Mouse (Mus musculus) megakaryocyte progenitor cell, adult 5-6 weeks (primary cell): ENCODE data around the gene Ndrg3. TPM values are rescaled to one million over a fixed set of nuclear protein-coding genes. Genes with fewer than 3 reads are reported as not detected.

Experiments
- ATAC-seq: replicated peaks from 2 replicates; pipeline ENCODE4 v1.8.0; 2016; ENCODE audit warnings: mild to moderate bottlenecking, moderate TSS enrichment, inconsistent platforms; ENCODE audit not compliant: poor library complexity
- total RNA-seq, 2 experiments: library from RNA; stranded (forward) in 1 of 2; stranded (reverse) in 1 of 2; fragments of 157-497, 149-512 nt in 1 of 2; fragments of 200-1000 nt in 1 of 2; gene quantifications; 2 replicates each; pipeline versions ENCODE4 v1.2.3 to v1.2.4; 2015 to 2017

Ndrg3 gene
- total RNA-seq, 2 experiments from 2014 or later, result 24.2 to 27.1 TPM

DNA sequence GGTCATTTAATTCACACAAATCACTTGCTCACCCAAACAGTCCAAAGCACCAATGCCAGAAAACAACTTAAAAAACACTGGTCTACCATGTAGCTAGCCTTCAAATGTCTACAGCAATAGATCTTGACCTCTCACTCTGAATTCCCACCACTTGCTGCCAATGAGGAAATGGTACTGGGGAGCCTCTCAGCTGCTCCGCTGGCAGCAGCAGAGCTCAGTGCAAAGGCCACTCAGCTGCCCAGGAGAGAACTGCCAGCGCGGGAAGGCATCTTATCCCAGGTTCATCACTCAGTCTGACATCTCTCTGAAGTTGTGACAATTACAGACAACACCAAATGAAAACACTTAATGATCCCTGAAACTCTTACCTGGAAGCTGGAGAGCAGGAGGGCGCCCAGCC lies 10.5 kb upstream of the Ndrg3 start:
- ATAC-seq, result no peak

DNA sequence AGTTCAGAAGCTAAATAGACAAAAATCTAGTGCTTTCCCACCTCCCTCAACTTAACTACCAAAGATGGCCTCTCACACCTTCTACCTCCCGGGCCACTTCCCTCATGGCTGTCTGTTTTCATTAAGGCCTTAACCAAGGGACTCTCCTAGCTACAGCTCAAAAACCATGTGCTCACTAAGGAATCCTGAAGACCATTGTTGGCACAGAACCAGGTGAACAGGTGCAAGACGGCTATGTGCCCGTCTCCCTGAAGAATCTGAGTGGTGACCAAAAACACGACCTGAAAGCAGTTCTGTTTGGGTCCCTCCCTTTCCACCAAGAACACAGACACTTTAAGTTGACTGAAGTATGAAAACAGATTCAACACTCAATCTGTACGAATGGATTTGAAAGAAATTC lies 6.4 kb upstream of the Ndrg3 start:
- ATAC-seq, result no peak

DNA sequence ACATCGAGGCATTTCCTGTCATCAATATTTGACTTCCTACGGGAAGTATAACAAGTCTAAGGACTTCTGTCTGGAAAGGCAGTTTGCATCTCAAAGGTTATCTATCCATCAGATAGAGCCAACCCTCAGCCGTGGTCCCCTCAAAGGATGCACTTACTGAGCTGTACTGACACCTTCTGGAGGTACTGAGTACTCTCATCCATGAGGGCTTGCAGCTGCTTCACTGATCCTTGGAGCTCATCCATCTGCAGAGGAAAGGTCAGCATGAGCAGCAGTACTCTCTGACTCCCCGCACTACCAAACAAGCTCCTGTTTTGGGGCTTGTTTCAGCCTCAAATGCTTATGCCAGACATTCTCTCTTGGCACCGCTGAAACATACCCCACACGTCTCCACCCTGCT lies 4.7 kb upstream of the Ndrg3 start:
- peak; percentile 58 for ATAC-seq

DNA sequence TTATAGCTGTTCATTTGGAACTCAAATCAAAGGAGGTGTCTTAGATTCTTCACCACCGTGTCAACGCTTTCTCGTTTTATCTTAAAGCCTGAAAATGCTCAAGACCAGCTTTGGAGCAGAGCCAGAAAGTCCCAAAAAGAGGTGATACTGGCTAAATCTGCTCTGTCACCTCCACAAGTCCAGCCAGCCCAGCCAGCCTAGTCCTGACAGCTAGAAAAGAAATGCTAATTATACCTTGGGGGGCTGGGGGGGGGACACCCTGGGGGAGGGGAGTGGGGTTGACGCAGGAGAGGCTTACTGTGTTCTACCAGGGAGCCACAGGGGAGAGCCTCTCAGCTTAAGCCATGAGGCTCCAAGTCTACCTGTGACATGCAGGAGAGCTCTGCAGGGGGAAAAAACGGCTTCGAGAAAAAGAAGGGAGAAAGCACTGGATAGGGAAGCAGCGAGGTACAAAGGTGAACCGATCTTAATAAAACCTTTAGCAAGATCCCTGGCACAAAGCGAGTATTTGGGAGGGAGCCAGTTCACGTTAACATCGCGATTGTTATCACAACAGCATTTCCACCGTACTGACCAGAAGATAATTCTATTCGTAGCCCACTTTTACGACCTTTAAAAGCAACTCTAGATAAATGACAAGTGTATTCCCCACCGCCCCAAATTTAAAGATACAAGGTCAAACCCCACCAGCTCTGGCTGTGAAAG lies 977 bp downstream of the Ndrg3 start:
- ATAC-seq, result no peak

DNA sequence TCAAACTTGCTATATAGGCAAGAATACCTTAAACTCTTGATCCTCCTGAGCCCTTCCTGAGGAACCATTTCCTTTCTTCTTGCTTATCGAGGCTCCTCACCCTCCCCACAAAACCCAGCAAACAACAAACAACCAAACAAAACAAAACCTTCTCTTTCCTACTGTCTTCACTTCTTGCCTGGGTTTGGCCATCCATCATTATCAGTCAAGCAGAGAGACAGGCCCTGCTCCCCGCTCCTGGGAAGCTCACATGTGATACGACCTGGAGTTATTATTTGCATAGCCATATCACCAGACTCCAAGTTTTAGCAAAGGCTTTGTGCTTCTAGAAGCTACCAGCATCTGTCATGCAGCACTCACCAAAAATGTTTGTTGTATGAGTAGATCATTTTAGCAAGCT lies 4.5 kb downstream of the Ndrg3 start:
- ATAC-seq, result no peak

DNA sequence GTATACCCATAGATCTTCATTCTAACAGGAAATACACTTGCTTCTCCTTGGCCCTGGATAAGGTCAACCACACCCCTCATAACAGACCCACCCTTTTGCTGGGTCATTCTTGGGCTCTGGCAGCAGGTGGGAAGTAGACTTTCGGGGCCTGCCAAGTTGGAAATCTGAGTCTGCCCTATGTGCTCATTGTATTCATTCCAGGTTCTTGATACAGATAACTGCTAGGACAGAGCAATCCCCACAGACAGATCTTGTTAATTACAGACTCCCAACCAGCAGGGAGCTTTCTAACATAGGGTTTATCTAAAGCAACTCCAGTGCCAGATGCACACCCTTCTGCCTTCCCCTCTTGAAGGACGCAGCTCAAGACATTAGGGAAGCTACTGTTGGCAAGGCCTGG lies 9.0 kb downstream of the Ndrg3 start:
- ATAC-seq, result peak; percentile 97

DNA sequence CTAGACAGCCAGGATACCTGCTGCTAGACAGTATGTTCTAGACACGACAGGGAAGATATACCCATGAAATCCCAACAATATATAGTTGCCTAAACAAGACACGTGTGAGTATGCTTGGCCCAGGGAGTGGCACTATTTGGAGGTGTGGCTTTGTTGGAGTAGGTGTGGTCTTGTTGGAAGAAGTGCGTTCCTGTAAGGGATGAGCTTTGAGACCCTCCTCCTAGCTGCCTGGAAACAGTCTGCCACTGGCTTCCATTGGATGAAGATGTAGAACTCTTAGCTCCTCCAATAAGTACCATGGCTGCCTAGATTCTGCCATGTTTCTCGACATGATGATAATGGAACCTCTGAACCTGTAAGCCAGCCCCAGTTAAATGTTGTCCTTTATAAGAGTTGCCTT lies 10.6 kb downstream of the Ndrg3 start:
- no peak for ATAC-seq

DNA sequence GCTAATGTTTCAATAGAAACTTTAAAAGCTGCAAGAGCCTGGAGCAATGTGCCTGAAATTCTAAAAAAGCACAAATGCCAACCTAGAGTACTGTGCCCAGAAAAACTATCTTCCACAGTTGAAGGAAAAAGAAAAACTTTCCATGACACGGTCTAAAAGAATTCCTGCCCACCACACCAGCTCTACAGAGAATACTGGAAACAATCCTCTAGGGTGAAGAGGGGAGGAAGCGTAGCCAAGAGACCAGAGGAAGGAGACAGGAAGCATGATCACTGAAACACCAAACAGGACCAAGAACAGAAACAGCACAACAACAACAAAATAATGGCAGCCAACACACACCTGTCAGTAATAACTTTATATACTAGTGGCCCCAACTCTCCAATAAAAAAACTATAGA lies 11.8 kb downstream of the Ndrg3 start:
- no peak for ATAC-seq

DNA sequence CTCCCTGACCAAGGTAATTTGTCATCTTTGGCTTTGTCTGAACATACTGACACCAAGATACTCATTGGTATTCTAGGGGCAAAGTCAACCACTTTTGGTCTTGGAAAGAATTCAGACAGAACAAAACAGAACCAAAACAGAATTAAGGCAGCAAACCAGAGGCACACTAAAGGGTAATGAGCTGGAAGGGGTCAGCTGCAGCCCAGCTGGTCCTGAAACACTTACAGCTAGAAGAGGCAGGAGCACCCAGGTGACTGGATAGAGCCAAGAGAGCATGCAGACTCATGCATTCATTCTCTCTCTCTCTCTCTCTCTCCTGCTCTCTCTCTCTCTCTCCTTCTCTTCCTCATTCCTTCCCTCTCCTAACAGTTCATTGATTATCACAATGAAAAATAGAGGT lies 15.1 kb downstream of the Ndrg3 start:
- ATAC-seq, result no peak

DNA sequence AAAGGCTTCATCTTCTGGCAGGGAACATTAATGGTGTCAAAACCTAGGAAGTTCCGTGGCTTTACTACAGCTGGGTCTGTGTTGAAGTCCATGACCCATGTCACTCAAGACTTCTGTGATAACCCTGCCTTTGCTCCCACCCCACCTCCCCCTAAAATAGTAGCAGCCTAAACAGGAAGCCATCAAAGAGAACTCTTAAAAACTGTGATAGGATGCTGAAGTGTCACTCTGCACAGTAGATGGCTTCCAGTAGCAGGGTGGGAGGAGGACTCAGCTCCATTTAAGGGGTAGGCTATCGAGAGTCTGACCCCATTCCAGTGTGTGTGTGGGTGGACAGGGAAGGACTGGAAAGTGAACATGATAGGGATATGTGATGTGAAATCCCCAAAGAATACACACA lies 16.9 kb downstream of the Ndrg3 start:
- ATAC-seq, result no peak

DNA sequence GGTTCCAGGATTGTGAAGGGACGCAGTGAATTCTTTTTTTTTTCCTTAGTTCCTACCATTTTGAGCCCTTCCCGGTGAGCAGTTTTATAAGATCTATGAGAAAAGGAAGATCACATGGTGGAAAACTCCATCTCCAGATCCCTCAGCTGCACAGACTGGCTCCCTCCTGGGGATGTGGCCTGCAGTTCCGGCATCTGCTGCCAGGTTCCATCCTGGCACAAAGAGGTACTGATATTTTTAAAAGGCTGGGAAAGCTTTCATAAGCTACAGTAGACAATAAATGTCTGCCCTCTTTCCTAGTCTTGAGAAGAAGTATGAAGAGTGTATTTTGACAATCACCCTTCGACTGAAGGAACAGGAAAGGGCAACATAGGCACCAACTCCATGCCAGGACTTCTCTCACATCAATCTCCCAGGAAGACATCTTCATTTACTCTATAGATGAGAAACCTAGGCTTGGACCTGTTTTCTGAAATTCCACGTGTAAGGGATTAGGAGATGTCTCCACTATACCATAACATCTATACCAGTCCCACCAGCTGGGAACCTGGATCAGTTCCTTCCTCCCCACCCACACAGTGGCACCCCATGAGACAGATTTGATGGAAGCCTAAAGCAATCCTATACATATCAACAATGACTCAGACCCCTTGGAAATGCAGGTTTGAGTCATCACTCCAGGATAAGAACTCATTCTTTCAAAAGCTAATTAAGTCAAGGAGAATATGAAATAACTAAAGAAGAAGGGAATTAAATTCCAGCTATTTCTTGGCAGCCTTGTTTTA lies 18.3 kb downstream of the Ndrg3 start:
- ATAC-seq, result no peak

DNA sequence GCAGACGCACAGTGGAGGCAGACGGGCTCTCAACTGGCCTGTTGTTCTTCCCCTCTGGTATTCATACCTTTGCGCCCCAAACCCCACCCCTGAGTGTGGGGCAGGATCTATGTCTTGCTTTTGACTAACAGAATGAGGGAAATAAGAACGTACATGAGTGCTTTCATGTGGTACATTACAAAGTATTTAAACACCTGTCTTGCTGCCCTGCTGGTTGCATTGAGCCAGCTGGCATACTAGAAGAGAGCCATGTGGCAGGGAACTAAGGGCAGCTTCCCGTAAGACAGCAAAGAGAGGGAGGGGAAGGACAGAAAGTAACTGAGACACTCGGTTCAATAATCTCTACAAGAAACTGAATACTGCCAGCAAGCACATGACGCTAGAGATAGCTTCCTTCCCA lies 21.6 kb downstream of the Ndrg3 start:
- ATAC-seq, result no peak

DNA sequence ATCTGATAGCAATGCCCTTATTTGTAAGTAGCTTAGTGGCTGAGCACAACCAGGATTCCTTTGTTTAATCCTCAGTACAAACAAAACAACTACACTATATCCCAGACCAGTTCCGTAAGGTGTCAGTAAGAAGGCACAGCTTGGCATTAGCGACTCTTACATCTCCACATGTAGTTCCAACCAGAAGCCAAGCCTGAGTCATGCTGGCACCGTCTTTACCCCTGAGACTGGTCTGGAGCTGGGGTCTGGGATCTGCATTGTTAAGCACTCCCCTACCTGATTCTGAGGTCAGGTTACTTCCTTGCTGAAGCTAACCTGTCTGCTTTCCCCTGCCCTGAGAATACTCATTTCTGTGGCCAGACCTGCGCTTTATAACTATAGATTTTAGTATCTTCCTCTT lies 23.4 kb downstream of the Ndrg3 start:
- ATAC-seq, result no peak

DNA sequence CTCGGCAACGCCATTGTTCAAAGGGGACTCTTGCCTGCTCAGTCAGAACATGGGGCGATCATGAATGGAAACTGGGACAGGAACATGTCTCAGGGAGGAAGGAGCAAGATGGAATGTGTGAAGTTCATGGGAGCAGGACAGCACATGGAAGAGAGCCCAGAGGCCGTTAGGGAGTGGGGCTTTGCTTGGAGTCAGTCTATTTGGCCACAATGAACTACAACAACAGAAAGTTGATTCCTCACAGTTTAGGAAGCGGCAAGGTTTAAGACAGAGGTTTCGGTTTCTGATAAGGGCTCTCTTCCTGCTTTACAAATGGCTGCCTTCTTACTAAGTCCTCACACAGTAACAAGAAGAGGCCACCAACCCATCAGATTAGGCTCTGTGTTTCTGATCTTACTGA lies 24.5 kb downstream of the Ndrg3 start:
- ATAC-seq, result 0 out of 2 replicates have a peak, but pooled peaks have one; percentile 31

DNA sequence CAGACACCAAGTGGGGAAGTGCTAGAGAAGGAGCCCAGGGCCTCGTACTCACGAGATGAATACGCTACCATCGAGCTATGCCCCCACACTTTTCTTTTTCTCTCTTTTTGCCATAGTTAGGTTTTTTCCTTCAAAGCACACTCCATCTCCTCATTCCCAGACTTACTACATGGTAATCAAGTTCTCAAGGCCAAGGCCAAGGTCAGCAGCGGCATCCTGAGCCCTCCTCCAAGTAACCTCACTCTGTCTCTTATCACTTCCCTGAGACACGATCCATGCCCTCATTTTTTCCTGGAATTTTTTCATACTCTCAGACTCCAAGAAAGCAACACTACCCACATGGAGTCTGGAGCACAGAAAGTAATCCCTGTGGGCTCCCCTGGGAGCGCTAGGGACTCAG lies 28.0 kb downstream of the Ndrg3 start:
- no peak for ATAC-seq

DNA sequence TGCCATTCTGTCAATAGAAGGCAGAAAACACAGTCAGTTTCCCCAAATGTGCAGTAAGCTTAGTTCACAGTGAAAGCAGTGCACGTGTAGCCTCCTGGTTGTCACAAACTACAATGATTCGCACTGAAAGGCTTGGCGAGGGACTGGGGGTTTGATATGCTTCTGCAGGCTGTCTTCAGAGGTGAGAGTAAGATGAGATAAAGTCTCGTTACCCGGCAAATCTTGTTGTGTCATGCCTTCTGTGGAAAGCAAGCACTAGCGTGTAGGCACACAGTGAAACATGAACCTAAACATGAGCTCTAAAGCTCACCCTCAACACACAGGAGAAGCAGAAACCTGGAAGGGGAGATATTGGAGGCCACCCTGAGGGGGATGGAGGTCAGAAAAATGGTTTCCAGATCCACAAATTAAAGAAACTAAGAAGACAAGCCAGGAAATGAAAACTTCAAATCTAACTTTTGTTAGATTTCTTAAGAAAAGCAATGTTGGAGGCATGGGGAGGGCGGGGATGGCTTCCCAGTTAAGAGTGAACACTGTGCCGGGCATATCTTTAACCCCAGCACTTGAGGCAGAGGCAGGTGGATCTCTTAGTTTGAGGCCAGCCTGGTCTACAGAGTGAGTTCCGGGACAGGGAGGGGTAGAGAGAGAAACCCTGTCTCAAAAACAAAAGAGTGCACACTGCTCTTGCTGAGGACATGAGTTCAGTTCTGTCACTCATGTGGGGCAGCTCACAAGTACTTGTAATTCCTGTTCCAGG lies 33.2 kb downstream of the Ndrg3 start:
- peak; percentile 62 for ATAC-seq

DNA sequence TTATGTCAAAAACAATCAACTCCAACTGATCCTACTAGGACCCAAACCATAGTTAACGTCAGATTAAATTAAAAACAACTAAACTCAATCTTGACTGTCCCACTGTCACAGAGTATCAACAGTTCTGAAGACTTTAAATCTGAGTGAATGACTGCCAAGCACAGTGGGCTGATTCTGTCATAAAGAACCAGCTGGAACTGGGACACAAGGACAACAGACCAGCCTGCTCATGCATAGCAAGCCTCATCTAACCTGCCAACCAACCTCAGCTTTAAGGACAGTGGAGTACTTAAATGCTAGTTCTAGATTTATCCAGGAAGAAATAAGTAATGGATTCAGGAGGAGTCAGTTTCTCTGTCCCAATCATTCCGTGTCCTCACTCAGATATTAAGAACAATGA lies 34.8 kb downstream of the Ndrg3 start:
- ATAC-seq, result no peak

DNA sequence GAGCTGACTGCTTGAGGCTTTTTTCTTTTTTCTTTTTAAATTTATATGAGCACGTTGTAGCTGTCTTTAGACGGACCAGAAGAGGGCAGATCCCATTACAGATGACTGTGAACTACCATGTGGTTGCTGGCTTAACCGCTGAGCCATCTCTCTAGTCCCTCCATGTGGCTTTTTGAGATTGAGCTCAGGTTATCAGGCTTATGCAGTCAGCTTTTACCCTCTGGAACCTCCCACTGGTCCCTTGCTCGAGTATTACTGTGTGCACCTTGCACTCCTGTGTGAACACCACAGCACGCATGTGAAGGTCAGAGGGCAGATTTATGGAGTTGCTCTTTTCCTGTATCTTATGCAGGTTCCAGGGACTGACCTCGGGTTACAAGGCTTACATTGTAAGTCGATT lies 35.5 kb downstream of the Ndrg3 start:
- peak; percentile 89 for ATAC-seq

DNA sequence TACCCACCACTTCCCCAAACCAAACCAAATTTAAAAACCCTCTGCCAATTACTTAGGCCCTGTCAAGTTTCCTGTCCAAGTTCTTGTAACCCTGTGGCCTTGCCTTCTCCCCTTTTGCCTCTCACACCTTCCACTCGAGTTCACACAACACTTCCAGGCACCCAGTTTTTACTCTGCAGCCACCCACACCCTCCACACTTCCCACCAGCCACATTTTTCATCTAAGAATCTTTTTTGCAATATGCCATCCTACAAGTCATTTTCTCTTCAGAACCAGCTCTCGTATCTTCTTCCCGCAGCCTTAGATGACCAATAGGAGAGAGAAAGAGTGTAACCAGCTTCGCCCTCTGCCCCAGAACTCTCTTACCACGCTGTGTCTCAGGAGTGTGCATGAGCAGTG lies 37.4 kb downstream of the Ndrg3 start:
- ATAC-seq, result no peak

DNA sequence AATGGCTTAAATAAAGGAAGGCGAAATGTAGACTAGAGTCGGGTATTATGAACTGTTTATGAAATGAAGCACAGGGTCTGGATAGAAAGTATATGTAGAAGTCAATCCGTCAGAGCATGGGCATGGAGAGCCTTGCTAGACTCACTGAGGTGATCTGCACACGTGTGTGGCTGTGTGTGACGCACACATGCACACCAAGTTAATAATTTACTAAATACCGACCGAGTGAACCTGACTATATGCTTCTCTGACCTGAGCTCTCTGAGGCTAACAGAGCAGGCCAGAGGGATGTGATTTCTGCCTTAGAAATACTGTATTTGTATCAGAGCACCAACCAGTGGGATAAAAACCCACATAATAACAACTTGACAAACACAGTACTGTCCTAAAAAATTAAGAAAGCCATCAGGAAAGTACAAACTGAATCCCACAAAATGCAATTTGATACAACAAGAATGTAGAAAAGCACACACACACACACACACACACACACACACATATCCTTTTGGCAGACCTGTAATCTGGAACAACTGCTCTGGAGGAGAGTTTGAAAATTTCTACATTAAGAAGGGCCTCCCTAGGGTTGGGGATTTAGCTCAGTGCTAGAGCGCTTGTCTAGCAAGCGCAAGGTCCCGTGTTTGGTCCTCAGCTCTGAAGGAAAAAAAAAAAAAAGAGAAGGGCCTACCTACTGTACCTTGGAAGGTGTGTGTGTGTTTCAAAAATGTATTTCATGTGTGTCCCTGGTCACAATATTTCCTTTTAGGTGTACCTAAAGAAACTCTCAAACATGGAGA lies 40.4 kb downstream of the Ndrg3 start:
- no peak for ATAC-seq

DNA sequence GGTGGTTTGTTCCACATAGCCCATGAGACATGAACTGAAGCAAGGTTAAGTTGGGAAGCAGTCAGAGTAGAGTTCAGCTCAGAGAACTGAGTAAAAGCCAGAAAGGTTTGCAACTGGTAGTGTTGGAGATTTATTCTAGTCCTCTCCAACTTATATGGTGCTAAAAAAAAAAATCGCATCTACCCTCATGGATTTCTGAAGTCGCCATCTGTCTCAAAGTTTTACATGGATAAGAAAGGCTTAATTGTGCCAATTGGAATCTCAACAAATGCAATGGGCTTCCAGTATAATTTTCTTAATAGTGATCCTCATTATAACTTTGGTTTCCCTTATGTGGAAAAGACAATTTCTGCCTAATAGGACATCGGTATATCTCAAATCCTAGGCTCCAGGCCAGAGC lies 41.0 kb downstream of the Ndrg3 start:
- ATAC-seq, result no peak
